1 mouse cellular context compared by ENCODE assay signal in the genomic region with DNA sequence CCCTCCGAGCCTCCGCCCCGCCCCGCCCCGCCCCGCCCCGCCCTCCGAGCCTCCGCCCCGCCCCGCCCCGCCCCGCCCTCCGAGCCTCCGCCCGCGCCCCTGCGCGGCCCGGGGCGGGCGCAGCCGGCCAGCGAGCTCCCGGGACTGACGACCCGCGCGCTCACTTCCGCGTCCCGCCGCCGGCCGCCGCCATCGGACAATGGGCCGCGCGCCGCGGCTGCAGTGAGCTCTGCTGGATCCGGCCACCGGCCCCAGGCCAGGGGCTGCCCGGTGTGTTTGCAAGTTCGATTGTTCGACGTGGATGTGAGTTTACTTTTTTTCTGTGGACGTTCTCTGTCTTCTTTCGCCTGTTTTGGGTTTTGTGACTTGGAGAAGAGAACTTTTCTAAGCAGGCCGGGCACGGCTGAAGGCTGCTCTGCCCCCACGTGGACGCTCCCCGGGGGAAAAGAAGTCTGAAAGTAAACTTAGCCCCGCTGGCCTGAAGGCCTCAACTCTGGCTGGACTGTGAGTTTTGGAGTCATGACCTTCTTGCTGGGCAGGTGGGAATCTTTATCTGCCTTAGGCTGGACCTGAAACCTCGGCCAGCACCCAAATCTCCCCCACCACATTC.
A peak's percentile ranks its signal among the peaks of the same experiment; 100 is the strongest.
TF ChIP-seq lines count a peak whose summit lies in the region.

A gene (plus strand): TSS at position 121 of the 610 bp plus-strand sequence.

TF ChIP-seq in MEL, 35 proteins besides CTCF, POLR2A, EP300 and RAD21 (continued from another document):
- TF ChIP-seq CHD1 (IDR thresholded peaks at IDR 0.05; ENCODE audit: low read depth, low read length) (no peak), POLR2AphosphoS5 (IDR thresholded peaks at IDR 0.05; ENCODE audit: borderline replicate concordance, low read depth, low read length) (no peak), JUND (IDR thresholded peaks at IDR 0.05; ENCODE audit: low read depth, low read length) (no peak), TCF12 (IDR thresholded peaks at IDR 0.05; ENCODE audit: low read depth, low read length) (0 out of 2 replicates have a peak, but pooled peaks have one; percentile 10), ZKSCAN1 (IDR thresholded peaks at IDR 0.05; ENCODE audit: low read depth, low read length) (no peak), NRF1 (IDR thresholded peaks at IDR 0.05; ENCODE audit: insufficient read depth, low read depth, low read length, poor library complexity, severe bottlenecking) (peak; percentile 54; the same call in 1 of the 2 replicates), KAT2A (conservative IDR thresholded peaks at IDR 0.05; ENCODE audit: low read depth, low read length) (no peak)
TF ChIP-seq in MEL: peak in this region for 12.
